Mouse (Mus musculus) layer of hippocampus, postnatal 14 days (tissue): Measurements from ENCODE around the gene Gm10401. TPM values are rescaled to one million over a fixed set of nuclear protein-coding genes. Genes with fewer than 3 reads are reported as not detected.
"Not testable (repeated sequence)": the region's sequence is repeated elsewhere in the genome, so short reads cannot be mapped to it uniquely, and the experiment has no call there.

ENCODE experiments used
- DNase-seq, 2 experiments: peaks; one replicate each; pipeline ENCODE4 v3.0.0; 2021 to 2022; ENCODE audit warnings: low spot score in 2 of 2, mixed read lengths in 1 of 2
- total RNA-seq, 2 experiments: library from RNA; stranded (reverse); gene quantifications; 2 replicates each; pipeline ENCODE4 v1.2.3; 2021

The Gm10401 gene
- total RNA-seq, 2 experiments from 2014 or later: not detected

DNA sequence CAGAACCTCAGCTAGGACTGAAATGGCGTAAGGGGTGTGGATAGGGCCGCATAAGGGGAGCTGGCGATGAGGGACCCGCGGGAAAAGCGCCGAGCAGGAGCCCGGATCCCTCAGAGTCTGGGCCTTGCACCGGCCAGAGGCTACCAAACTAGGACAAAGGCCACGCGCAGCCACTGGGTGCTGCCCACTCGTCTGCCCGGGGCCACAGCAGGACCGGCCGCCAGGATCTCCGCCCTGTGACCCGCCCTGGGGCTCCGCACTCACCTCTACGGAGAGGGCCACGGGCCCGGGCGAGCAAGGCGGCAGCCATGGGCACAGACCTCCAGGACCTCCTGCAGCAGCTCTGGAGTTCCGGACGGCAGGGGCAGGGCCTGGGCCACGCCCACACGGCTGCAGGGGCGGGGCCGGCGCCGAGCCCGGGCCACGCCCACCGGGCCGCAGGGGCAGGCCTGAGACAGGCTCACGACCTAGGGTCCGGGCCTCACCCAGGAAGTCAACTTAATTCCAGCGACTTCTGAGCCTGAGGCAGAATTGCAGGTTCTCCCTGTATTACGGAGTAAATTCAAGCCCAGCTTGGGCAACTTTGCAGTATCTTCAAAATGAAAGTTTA lies 21.0 kb upstream of the Gm10401 start, which contains the start of gene Acads:
Gene Acads (minus strand): TSS at position 386 of the 610 bp plus-strand sequence.
- DNase-seq: peak; percentile 50 to 51

DNA sequence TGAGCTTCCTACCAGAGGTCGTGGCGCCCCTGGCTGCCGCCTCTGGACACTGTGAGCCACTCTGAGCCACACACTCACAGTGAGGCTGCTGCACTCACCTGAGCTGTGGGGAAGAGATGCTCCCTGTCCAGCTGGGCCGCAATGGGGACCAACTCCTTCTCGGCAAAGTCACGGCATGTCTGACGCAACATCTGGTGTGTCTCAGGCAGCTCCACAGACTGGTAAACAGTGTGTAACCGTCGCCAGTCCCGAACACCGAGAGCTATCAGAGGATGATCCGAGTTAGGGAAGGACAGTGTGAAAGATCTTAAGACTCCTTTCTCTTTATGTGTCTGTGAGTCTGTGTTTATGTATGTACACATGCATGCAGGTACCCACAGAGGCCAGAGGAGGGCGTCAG lies 19.4 kb upstream of the Gm10401 start:
- no peak for DNase-seq

DNA sequence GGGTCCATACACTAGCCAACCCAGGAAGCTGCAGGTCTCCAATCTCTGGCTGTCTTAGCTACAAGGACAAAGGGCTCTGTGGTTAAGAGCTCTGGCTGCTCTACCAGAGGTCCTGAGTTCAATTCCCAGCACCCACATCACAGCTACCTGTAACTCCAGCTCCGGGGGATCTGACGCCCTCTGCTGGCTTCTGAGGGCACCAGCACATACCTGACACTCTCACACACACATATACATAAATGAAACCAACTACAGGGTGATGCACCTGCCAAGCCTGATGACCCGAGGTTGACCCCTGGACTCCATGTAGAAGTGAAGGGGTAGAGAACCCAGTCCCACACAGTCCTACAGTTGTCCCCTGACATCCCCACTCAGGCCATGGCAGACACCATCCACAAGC lies 18.3 kb upstream of the Gm10401 start:
- no peak for DNase-seq

DNA sequence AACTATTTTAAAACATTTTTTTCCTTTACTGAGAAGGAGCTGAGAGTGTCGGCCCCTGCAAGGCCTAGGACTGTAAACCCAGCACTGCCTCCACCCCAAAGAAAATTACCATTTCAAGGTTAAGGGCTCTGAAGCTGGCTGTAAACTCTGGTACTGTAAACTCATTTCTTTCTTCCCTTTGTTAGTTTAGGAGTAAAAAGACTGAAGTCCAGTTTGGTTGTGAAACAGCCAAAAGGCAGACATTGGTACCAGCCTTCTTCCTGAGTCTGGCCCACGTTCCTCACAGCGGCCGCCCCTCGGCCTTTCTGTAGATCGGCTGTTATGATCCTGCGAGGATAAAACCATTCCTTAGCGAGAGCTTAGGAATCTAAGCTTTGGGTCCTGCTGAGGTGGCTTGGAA lies 16.4 kb upstream of the Gm10401 start:
- DNase-seq: no peak

DNA sequence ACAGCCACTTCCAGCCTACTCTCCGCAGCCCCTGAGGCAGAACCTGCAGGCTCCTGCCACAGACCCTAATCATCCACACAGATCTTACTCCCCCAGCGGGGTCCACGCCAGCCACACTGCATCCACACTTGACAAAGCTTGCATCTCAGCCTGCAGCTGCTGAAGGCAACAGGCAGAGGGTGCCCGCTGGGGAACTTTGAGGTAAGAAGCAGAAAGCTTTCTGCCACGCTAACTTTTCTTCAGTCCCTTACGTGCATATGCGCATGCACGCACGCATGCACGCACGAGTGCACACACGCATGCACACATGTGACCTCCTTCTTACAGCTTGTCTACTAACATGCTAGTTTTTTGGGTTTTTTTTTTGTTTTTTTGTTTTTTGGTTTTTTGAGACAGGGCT lies 15.1 kb upstream of the Gm10401 start:
- DNase-seq: no peak

DNA sequence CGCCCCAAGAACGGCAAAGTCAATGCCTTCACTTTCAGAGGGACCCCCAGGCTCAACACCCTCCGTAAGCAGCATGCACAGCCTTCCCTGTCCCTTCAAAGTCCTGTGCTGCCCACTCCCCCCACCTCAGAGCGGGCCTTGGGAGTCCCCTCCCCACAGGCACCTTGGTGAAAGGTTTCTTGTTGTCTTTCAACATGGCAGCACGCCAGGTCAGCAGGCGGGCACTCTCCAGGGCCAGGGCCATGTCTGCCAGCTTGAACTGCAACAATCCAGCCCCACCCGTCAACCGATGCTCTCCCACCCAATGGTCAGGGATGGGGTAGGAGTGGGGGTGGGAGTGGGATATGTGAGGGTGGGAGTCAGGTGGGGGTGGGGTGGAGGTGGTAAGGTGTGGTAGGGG lies 13.1 kb upstream of the Gm10401 start:
- no peak for DNase-seq

DNA sequence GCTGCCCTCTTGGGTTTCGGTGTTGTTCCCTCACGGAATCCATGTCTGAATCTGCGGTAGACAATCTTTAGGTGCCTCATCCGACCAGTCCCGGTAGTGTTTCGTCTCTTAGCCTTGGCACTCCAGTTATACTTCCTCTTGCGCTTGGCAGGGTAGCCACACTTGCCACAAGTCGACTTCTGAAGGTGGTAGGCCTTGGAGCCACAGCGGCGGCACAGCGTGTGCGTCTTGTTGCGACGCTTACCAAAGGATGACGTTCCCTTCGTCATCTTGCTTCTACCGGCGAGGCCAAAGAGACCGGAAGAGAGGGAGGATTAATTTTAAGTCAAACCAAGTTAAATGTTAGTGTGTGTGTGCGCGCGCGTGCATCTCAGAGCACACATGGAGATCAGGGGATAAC lies 5.2 kb upstream of the Gm10401 start:
- not testable (repeated sequence) for DNase-seq

DNA sequence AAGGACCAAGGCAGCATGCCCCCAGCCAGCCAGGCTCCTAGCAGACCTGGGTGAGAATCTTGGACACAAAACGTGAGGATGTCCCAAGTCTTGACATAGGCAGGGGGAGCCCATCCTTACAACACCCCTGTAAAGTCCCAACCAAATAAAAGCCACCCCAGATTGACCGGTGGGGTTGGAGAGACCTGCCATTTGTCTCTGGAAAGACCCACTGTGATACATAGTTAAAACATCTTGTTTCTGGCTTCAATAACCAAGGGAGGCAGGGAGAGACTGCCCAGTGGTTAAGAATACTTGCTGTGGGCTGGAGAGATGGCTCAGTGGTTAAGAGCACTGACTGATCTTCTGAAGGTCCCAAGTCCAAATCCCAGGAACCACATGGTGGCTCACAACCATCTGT lies 4.1 kb upstream of the Gm10401 start:
- no peak for DNase-seq

DNA sequence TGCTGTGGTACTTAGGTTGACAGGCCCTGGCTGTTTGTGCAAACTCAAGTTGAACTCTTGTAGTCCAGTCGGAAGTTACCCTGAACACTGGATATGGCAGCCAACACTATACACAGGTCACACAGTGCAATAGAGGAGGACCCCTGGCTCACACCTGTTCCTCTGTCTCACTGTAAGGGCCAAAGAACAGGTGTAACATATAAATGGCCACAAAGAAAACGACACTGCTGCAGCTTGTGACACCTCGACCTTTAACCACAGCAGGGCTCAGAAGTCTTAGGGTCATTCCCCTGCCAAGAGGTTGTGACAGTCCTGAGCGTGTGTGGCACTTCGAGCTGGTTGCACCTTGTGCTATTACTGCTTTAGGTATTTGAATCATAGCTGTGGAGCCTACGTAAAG lies 2.4 kb upstream of the Gm10401 start:
- DNase-seq: no peak

DNA sequence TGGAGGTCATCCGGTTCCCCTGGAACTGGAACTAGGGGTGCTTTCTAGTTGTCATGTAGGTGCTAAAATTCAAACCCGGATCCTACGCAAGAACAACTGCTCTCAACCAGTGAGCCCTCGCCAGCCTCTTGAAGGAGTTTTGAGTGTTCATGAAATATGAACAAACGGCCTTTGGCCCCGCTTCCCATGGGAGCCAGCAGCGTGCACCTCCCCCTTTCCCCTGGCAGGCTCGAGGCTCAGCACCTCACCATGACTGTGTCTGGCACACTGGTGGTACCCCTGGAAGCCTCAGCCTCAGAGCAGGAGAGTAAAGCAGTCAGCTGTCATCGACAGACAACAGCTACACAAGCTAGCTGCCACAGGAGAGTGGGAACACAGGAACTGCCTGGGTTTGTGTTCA lies 1.9 kb upstream of the Gm10401 start:
- DNase-seq: peak in 1 of 2 experiments; percentile 19

DNA sequence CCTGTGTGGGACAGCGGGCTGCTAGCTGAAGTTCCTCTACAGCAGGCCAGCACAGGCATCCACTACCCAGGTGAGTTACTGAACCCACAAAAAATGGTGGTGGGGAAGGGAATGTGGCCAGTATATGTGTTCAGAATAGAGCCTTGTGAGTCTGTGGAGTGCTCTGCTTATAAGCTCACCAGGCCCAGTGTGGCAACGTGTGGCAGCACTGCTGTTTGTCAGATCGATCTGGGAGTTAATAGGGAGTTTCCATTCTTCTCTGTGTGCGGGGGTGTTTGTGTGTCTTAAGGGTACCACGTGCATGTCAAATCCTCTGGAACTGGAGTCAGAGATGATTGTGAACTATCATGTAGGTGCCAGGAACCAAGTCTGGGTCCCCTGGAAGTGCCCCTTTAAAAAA lies 1.4 kb upstream of the Gm10401 start:
- DNase-seq: no peak

DNA sequence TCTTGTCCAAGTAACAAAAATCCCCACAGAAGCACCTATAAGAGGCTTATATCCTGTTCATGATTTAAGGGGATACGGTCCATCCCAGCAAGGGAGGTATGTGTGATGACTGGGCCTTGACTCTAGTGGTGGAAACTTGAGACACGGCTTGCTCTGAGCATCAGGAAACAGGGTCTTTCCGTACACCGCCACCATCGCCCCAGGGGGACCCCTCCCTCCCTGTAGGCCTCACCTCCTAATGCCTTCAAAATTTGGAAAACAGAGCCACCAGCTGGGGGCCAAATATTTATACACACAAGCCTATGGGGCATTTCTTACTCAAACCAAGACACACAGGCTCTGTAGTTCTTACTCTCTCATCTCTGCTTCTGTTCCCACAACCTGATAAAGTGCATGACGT lies 6.3 kb downstream of the Gm10401 start:
- DNase-seq: no peak

DNA sequence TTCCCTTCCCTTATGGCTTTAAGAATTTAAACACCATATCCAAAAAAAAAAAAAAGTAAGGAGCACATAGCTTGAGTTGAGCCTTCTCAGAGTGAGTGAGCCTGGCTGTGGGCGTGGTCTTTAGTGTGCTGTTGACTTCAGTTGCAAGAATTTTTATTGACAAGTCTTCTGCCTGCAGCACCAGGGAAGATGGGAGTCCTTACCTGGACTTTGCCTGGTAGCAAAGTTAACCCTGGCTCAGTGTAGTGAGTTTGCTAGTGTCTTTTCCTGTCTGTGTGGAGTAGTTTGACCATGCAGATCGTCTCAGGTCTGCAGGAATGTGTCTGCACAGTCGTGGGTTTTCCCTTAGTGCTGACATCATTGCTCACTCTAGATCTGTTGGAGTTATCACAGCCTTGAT lies 7.1 kb downstream of the Gm10401 start:
- no peak for DNase-seq

DNA sequence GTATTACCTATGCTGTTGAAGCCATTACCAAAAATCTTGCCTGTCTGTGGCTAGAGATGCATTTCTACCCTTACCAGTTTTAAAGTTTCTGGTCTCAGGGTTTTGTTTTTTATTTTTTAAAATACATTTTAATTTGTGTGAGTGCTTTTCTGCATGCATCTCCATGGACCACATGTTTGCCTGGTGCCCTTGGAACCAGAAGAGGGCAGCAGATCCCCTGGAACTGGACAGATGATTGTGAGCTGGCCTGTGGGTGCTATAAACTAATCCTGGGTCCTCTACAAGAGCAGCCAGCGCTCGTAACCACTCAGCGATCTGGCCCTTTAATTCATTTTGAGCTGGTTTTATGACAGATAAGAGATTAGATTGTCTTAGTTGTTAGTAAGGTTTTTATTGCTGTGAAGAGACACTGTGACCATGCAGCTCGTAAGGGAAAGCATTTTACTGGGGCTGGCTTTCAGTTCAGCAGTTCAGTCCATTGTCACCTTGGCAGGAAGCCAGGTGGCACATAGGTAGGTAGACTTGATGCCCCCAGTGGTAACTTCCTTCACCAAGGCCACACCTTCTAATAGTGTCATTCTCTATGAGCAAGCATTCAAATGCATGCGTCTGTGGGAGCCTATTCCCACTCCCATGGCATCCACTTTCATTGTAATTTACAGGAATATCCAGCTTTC lies 8.4 kb downstream of the Gm10401 start:
- DNase-seq: no peak

DNA sequence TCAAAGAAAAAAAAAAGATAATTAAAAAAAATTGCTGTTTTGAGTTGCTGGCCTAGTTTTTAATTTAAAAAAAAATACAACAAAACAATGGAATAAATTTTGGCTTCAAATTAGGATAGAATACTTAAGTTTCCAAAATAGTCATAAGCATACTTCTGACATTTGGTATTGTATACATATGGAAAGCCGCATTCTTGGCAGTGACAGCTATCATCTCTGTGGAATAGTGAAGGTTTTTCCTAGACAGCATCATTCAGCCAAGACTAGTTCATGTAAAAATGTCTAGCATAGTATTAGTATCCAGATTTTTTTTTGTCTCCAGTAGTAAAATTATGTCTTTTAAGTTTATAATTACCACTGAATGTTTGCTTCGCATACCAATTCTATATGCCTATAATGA lies 12.4 kb downstream of the Gm10401 start:
- DNase-seq: no peak

DNA sequence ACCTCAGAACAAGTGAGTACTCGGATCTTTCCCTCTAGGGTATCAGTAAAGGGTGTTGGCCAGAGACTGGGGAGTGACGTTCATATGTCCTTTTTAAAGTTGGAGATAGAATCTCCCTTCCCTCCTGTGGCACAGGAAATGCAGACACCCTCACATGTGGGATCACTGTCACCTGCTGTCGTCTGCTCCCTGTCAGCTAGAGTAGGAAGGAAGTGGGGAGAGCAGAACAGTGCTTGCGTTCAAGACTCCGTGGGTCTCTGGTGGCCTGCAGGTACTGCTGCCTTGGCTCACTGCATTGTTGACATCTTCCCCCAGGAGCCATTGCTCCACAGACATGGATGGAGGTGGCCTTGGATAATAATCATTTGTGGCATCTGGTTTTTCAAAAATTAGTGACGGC lies 14.6 kb downstream of the Gm10401 start:
- DNase-seq: no peak

DNA sequence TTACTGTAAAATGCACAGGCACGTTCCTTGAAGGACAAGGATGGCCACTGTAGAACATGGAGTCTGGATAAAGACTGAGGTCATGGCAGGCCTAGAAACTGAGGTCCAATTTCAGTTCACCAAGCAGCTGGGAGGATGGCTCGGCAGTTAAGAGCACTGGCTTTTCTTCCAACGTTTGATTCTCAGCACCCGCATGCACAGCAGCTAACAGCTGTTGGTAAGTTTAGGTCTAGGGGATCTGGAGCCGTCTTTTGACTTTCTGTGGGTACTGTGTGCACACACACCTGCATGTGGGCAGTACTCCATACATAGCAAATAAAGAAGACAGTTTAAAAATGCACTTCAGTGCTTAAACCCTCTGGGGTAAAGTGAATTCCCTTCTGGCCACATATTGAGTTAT lies 16.5 kb downstream of the Gm10401 start:
- no peak for DNase-seq

DNA sequence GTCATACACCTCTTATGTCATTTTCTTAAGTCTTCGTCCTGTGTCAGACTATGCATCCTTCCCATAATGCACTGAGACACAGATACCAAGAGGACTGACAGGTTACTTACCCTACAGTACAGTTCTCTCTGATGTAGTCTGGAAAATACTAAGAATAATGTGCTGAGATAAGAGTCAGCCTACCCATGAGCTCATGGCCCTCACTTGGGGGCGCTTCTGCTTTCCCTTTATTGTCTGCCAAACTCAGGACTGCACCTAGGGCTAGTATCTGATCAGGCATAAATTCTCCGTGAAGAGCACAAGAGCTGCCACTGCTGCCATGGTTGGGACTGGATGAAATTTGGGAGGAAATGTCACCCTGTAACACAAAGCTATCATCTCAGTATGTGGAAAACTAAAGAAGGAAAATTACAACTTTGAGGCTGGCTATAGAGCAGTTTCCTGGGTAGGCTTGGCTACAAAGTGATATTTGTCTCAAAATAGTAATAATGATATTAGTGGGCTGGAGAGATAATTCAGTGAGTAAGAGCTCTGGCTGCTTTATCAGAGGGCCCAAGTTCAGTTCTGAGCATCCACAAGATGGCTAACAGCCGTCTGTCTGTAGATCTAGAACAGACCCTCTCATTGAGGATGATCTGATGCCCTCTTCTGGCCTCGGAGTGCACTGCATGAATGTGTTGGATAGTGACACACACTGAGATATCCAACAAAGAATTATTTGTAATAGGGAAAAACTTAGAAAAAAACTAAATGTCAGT lies 21.8 kb downstream of the Gm10401 start:
- DNase-seq: peak; percentile 55 to 70

DNA sequence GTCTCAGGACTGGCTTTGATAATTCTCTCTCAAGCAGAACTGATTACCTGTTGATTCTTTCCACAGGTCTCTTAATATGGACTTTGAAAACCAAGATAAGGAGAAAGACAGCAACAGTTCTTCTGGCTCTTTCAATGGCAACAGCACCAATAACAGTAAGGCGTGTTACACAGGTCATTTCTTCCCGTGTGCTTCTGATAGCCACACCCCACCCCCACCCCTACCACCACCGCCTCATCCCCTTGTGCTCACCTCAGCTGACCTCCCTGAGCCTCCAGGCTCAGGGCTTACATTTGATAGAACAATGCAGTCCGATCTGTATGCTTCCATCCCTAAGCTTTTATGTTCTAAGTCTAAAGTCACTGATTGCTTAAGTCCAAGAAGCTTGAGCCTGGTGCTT lies 23.3 kb downstream of the Gm10401 start:
- DNase-seq: no peak

DNA sequence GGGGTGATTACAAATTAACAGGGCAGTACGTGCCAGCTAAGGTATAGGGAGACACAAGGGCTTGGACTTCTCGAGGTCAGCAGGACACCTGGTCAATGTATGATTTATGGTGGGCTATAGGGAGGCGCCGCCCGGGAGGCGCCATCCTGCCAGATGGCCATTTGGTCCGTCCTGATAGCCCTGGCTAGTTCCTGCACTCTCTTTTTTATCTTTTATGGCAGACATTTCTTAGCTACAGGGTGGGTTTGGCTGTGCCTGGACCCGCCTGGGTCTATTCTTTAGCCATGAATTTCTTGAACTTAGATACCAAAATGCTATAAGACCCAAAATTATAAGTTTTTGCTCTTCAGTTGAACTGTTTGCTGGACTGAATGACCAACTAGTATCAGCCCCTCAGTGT lies 24.8 kb downstream of the Gm10401 start:
- not testable (repeated sequence) for DNase-seq

DNA sequence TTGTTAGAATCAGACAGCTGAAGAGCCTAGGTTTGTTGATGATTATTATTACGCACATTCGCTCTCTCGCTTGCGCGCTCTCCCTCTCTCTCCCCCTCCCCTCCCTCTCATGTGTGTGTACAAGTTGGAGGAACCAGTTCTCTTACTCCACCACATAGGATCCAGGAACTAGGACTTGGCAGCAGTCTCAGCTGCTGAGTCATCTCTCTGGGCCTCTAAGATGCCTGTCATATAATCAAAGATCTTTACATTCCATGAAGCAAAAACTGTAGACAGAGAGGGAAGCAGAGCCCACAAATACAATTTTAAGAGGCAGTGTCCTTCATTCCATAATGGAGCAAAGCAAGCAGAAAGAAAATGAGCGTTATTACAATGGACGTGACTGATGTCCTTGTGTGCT lies 26.0 kb downstream of the Gm10401 start:
- peak in 1 of 2 experiments; percentile 39 for DNase-seq

DNA sequence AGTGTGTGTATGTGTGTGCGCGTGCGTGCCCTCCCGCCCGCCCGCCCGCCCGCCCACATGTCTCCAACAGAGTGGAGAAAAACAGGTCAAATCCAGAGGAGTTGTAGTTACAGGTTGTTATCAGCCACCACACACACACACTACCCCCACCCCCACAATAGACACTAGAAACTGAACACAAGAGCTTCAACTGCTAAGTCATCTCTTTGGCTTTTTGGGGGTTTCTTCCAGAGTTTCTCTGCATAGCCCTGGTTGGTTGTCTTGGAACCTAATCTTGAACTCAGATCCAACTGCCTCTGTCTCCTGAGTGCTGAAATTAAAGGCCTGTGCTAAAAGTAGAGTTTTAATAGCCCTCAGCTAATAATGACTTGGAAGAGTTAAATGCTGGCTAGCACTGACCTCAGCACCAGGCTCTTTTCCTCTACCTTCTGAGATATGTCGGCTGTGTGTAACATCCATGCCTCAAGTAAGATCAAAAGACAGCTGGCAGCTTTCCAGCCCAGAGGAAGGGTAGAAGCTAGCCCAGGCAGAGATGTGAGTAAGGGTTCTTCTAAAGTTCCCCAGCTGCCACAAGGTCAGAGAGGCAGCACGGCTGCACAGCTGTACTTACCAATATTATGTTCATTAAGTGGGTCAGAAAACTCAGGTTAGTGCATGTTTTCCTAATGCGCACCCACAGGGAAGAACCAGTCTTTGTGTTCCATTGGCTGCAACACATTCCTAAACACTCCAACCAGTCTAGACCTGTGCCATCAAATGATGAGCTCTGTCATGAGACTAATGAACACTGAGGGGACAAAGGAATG lies 26.8 kb downstream of the Gm10401 start:
- no peak for DNase-seq
